Mouse (Mus musculus): ENCODE measurements around the gene Gm12185.
"Not testable (repeated sequence)": the region's sequence is repeated elsewhere in the genome, so short reads cannot be mapped to it uniquely, and the experiment has no call there.

DNA sequence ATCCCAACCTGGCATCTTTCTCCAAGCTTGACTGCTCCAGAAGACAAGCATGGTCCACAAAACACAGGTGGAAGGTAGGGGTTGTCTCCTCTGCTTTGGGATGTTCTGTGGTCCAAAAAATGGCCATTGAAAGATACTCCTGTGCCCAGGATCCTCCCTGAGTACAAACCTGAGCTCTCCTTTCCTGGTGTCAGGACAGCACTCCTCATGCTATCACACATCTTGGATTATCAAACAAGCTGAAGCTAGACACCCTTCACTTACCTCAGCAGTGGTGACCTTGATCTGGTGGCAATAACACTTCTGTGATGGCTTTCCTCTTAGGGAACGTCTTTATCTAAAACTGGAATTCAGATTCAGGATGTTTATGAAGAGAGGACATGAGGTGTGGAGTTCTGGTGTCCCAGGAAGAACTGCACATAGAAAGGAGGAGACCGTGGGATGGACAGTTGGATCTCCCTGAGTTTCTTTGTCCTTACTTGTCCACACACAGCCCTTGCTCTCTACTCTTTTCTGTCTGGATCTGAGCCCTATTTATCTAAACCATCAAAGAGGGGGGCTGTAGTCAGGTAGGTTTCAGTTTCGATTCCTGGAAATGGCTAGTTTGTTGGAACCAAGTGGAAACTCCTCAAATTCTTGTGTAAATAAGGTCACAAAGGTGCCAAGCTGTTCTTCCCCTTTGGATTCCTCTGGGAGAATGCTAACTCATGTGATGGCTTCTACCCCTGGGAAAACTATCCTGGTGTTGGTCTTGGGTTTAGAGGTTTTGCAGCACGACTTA lies at the start of gene Gm12185:
- not testable (repeated sequence) for TF ChIP-seq CTCF (IDR thresholded peaks at IDR 0.05; ENCODE audit: borderline replicate concordance, insufficient read depth, low read depth, low read length); POLR2A (IDR thresholded peaks at IDR 0.05; ENCODE audit: borderline replicate concordance, insufficient read depth, low read length)

All from cerebellum, adult 2 months (tissue).